Mouse (Mus musculus) embryonic stem cell, embryonic (primary cell): ENCODE data around the gene Shb.

Experiments used
- CTCF ChIA-PET, 4 experiments: fragments of 300-600 bp in 2 of 4; fragments of 350-600 bp in 2 of 4; sonication (Branson Sonifier 250); formaldehyde crosslinking; loops; one replicate each; lab custom pipeline; 2022; ENCODE audit warnings: inconsistent platforms in 2 of 4; lab: Charles Lee
- POLR2A ChIA-PET, 4 experiments: fragments of 300-600 bp in 2 of 4; fragments of 350-600 bp in 2 of 4; sonication (Branson Sonifier 250); formaldehyde crosslinking; loops; one replicate each; lab custom pipeline; 2022; ENCODE audit warnings: antibody characterized with exemption in 4 of 4, inconsistent platforms in 1 of 4; lab: Charles Lee

Shb gene

DNA sequence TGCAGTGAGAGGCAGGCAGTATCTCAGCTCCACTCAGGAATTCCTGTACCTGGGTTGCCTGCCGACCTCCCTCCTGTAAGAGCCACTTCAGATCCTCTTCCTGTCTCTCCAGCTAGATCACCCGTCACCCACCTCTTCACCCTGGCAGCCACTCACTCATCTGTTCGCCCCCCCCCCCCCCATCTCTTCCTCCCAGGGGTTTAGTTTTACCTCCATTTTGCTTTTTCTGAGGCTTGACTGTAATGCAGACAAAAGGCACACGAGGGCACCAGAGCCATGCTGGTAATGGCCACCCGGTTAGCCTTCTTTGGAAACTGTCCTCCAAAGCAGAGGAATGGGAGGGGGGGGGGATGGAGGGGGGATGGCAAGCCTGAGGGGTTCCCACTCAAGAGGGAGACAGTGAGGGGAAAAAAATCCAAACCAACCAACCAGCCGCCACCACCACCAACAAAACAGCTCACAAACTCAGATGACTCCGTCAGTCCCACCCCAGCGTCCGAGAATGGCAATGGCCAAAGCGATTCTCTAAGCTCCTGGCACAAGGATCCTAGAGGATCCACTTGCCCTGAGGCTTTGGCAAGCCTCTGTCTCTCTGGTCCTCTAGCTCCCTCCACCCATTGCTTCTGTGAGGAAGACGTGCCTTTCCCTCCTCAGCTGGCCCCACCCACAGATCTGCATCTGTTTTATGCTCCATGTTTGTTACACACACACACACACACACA, 113.9 kb downstream of the Shb start:
- CTCF ChIA-PET: interaction anchor here (0.6 to 2.1 kb wide), 66 partner anchors 9 to 1400 kb away, joined by 3 to 22 read pairs (median 4); partner anchors contain the start of gene Slc25a51 (in 1 of the 4)

GRCm38 (mm10) chr4:45416314-45416713, 116.0 kb downstream of the Shb start:
- CTCF ChIA-PET: interaction anchor here in 3 of 4 experiments (0.5 to 1.8 kb wide), 6 partner anchors 10 to 463 kb away, joined by 3 to 8 read pairs (median 4); no protein-coding TSS in a partner anchor
- POLR2A ChIA-PET: interaction anchor here in 3 of 4 experiments (0.6 to 2.3 kb wide), 6 partner anchors 8 to 114 kb away, joined by 3 to 11 read pairs (median 4); partner anchors contain the start of gene Slc25a51 (in 2 of the 3)

More for the DNA sequence above, 113.9 kb downstream of the Shb start:
- POLR2A ChIA-PET: interaction anchor here in 3 of 4 experiments (0.6 to 2.3 kb wide), 21 partner anchors 9 to 1639 kb away, joined by 3 to 11 read pairs (median 3); partner anchors contain the start of gene Slc25a51 (in 2 of the 3)

GRCm38 (mm10) chr4:45413674-45414338, 118.5 kb downstream of the Shb start:
- POLR2A ChIA-PET: no interaction called here
- CTCF ChIA-PET: no interaction called here

DNA sequence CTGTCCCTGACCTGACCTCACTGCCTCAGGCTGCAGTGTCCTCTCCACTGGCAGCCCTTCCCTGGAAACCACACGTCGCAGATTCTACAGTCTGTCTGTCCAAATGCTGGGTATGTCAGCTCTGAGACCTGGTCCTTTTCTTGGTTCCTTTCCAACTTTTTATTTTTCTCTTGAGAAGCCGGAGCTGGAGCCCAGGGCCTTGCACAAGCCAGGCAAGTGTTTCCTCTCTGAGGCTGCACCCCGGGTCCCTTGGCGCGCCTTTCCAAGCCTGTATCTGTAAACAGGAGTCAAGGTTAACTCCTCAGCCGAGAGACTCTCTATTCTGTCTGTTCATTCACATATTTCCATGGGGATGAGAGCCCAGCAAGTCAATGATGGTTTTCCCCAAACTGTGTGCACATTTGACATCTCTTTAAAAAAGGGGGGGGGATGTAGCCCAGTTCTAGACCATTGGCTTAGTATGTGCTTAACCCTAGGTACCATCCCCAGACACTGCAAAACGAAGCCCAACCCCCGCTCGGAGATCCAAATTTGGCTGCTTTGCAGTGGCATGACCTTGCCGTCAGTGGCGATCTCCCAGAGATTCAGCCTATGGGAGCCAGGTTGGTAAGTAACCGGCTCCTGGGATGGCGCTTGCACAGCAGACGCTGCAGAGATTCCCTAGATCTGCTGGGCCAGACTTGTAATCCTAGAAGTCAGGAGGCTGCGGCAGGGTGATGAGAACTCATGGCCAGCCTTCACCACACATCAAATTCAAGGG, 119.7 kb downstream of the Shb start:
- ChIA-PET CTCF (no interaction called here), POLR2A (interaction anchor here in 1 of 4 experiments (1.3 kb wide), 1 partner anchor 8 kb away, joined by 5 read pairs; no protein-coding TSS in a partner anchor)

- ChIA-PET CTCF (no interaction called here), POLR2A (interaction anchor here in 1 of 4 experiments (1.3 kb wide), 1 partner anchor 10 kb away, joined by 5 read pairs; no protein-coding TSS in a partner anchor)
Measured at GRCm38 (mm10) chr4:45411181-45411790, 121.0 kb downstream of the Shb start.

- CTCF ChIA-PET: interaction anchor here (0.5 to 1.2 kb wide), 8 partner anchors 9 to 446 kb away, joined by 3 to 4 read pairs (median 3); no protein-coding TSS in a partner anchor
- POLR2A ChIA-PET: interaction anchor here (0.5 to 3.9 kb wide), 40 partner anchors 8 to 897 kb away, joined by 3 to 34 read pairs (median 6); partner anchors contain the start of genes Tomm5 (in 2 of the 4) and Zbtb5 (in 1 of the 4)
Measured at GRCm38 (mm10) chr4:45409270-45409669, 123.0 kb downstream of the Shb start.

- CTCF ChIA-PET: interaction anchor here (0.5 to 1.2 kb wide), 10 partner anchors 10 to 617 kb away, joined by 3 to 6 read pairs (median 3); no protein-coding TSS in a partner anchor
Measured at GRCm38 (mm10) chr4:45408427-45409132, 123.7 kb downstream of the Shb start, which contains the start of gene Slc25a51. TSS of gene Slc25a51 (minus strand) at chr4:45408766.

DNA sequence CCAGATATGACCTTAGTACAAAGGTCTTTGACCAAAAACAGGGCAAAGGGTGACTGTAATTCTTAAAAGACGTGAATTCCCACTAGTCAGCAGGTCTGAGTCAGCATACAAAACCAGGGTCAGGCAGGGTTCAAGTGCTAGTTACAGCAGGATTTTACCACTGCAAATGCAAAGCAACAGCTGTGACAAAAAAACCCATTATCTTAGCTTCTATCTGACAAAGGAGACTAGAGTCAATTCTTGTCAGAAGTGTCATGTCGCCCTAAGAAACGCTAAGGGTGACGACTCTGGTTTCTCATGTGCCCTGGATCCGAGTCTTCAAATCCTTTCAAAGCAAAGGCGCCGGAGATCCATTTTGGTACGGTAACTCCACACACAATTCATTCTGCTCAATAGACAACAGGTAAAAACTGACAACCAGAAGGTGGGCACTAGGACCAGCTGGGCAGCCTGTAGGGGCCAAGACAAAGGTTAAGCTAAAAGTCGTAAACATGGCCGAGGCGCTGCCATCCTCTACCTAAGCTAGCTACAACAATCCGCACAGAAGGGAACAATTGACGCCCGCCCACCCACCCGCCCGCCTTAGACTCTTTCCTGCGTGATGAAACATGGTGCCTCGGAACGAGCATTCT, 124.5 kb downstream of the Shb start:
- POLR2A ChIA-PET: interaction anchor here (0.5 to 3.9 kb wide), 44 partner anchors 9 to 1221 kb away, joined by 3 to 34 read pairs (median 5); partner anchors contain the start of genes Dcaf10 (in 1 of the 4), Exosc3 (in 1 of the 4), Polr1e (in 1 of the 4) and Tomm5 (in 1 of the 4)
- CTCF ChIA-PET: interaction anchor here in 2 of 4 experiments (0.7 to 1.1 kb wide), 5 partner anchors 10 to 1953 kb away, joined by 3 to 7 read pairs (median 3); partner anchors contain the start of gene Cd72 (in 1 of the 2)

More at GRCm38 (mm10) chr4:45408427-45409132, 123.7 kb downstream of the Shb start, which contains the start of gene Slc25a51:
- POLR2A ChIA-PET: interaction anchor here (0.5 to 3.9 kb wide), 54 partner anchors 9 to 1078 kb away, joined by 3 to 34 read pairs (median 5); partner anchors contain the start of genes Tomm5 (in 2 of the 4), Dcaf10 (in 1 of the 4), Exosc3 (in 1 of the 4) and Zbtb5 (in 1 of the 4)

DNA sequence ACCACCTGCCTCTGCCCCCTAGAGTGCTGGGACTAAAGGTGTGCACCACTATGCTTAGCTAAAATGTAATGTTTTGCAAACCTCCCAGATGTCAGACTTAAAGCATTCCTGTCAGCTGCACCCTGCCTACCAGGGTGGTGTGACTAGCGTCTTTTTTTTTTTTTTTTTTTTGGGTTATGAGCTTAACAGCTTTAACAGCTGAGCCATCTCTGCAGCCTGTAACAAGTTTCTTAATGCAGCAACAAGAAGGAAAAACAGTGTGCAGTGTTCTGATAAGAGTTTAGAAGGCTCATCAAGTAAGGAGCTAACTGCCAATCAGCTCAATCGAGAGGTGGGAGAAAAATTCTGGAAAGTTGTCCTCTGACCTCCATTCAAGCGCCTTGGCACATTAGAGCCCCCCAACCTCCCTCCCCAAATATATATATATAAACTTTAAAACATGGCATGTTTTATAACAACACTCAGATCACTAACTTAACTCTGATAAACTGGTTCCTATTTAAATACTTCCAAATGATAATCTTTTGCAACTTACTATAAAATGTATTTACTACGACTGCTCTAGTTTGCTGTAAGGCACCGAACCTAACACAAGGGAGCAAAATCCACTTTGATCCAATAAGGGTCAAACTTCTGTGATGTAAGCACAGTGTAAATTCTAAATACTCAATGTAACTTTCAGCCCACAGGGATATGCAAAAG, 125.1 kb downstream of the Shb start:
- POLR2A ChIA-PET: interaction anchor here (0.5 to 3.9 kb wide), 31 partner anchors 8 to 1222 kb away, joined by 3 to 34 read pairs (median 5); partner anchors contain the start of genes Dcaf10 (in 1 of the 4), Exosc3 (in 1 of the 4), Polr1e (in 1 of the 4) and Tomm5 (in 1 of the 4)
- CTCF ChIA-PET: interaction anchor here in 3 of 4 experiments (0.6 to 0.7 kb wide), 3 partner anchors 26 to 1953 kb away, joined by 3 to 10 read pairs (median 7); partner anchors contain the start of gene Cd72 (in 1 of the 3)

GRCm38 (mm10) chr4:45406397-45406796, 125.9 kb downstream of the Shb start:
- ChIA-PET CTCF (interaction anchor here in 1 of 4 experiments (0.6 kb wide), 1 partner anchor 27 kb away, joined by 10 read pairs; no protein-coding TSS in a partner anchor), POLR2A (interaction anchor here in 3 of 4 experiments (0.6 to 3.9 kb wide), 6 partner anchors 17 to 394 kb away, joined by 3 to 34 read pairs (median 12); partner anchors contain the start of genes Polr1e (in 1 of the 3), Tomm5 (in 1 of the 3) and Zbtb5 (in 1 of the 3))

DNA sequence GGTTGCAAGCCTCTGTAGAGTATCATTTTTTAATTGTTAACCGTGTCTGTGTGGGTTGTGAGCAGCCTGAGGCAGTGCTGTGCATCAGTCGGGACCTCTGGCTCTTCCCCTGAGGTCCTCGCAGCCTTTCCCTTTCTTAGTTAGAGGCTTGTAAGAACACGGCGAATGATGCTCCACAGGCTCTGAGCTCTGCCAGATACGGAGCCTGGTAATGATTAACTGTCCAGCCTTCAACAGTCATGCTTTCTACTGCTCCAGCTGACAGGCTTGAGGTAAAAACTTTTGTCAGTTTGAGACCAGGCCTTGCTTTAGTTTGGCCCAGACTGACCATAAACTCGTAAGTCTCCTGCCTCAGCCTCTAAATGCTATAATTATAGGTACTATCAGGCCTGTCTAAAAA, 127.0 kb downstream of the Shb start:
- ChIA-PET CTCF (interaction anchor here in 1 of 4 experiments (0.7 kb wide), 2 partner anchors 82 to 98 kb away, joined by 3 to 5 read pairs; no protein-coding TSS in a partner anchor), POLR2A (interaction anchor here in 1 of 4 experiments (0.6 to 1.2 kb wide), 4 partner anchors 10 to 186 kb away, joined by 3 to 5 read pairs (median 4); no protein-coding TSS in a partner anchor)

DNA sequence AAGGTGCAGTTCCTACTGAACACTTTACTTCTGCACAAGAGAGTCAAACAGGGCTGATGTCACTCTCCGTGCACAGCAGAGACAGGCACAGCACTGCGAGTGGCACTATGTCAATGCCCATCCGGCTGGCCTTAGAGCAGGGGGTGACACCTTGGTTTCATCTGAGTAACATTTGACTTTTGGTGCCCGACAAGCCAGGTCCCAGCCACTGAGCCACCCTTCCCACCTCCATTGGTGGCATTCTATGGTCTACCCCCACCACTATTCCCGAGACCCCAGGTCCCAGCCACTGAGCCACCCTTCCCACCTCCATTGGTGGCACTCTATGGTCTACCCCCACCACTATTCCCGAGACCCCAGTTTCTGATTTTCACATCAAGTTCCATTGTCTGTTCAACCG, 128.2 kb downstream of the Shb start:
- CTCF ChIA-PET: interaction anchor here in 1 of 4 experiments (0.6 kb wide), 1 partner anchor 14 kb away, joined by 5 read pairs; no protein-coding TSS in a partner anchor

GRCm38 (mm10) chr4:45403499-45403878, 128.8 kb downstream of the Shb start:
- POLR2A ChIA-PET: no interaction called here
- CTCF ChIA-PET: interaction anchor here in 1 of 4 experiments (0.6 kb wide), 1 partner anchor 15 kb away, joined by 5 read pairs; no protein-coding TSS in a partner anchor

More for the DNA sequence above, 128.2 kb downstream of the Shb start:
- POLR2A ChIA-PET: interaction anchor here in 1 of 4 experiments (0.7 kb wide), 1 partner anchor 88 kb away, joined by 3 read pairs; no protein-coding TSS in a partner anchor

- ChIA-PET CTCF (no interaction called here), POLR2A (interaction anchor here in 1 of 4 experiments (0.6 kb wide), 1 partner anchor 27 kb away, joined by 3 read pairs; no protein-coding TSS in a partner anchor)
Measured at GRCm38 (mm10) chr4:45402878-45403498, 129.3 kb downstream of the Shb start.
